23 mouse cellular contexts compared by ENCODE assay signal in genomic region chr2:70764734-70765133, GRCm38 (mm10).
DNase-seq lines count a peak whose midpoint lies in the region; ATAC-seq lines count a peak whose summit lies in the region.
"Had no signal": no experiment of that assay in that cellular context is flagged by ENCODE, and none has a peak within 500 bp of the region (broad histone marks: within the 10 kb centered on the region; RNA-seq: fewer than 3 reads in every experiment).

No protein-coding gene starts in this region.

- H3K4me1 ChIP-seq in lung, embryonic 16.5 days (replicated peaks; ENCODE audit: control insufficient read depth, insufficient read depth, low read length): no peaks in the 10 kb centered on the region
- no peaks in the 10 kb centered on the region for H3K4me1 ChIP-seq in midbrain, embryonic 10.5 days
- H3K4me1 ChIP-seq: embryonic facial prominence, embryonic 15.5 days; forebrain, embryonic 10.5 days; limb, embryonic 15.5 days; midbrain, embryonic 12.5 days had no signal

- no peaks in the 10 kb centered on the region for H3K27me3 ChIP-seq in lung, embryonic 16.5 days (ENCODE audit: control insufficient read depth, insufficient read depth, low read depth, low read length)
- H3K27me3 ChIP-seq in midbrain, embryonic 10.5 days (ENCODE audit: low read depth, poor library complexity, severe bottlenecking): no peaks in the 10 kb centered on the region
- H3K27me3 ChIP-seq: CH12.LX; embryonic facial prominence, embryonic 15.5 days; limb, embryonic 15.5 days; midbrain, embryonic 12.5 days; stomach, embryonic 15.5 days had no signal

- WGBS in lung, embryonic 16.5 days: 40% methylated on average over 7 of the region's 7 CpGs
- 90% methylated on average over 7 of the region's 7 CpGs for whole genome bisulfite sequencing in midbrain, embryonic 10.5 days

- H3K4me3 ChIP-seq in lung, embryonic 16.5 days (ENCODE audit: low read length): no peak overlapping the region
- H3K4me3 ChIP-seq in midbrain, embryonic 10.5 days: no peak overlapping the region
- H3K4me3 ChIP-seq: embryonic facial prominence, embryonic 15.5 days; forebrain, embryonic 10.5 days; limb, embryonic 15.5 days; midbrain, embryonic 12.5 days; stomach, embryonic 15.5 days had no signal

- no peak overlapping the region for H3K4me2 ChIP-seq in lung, embryonic 16.5 days (ENCODE audit: low read depth, low read length)
- H3K4me2 ChIP-seq: embryonic facial prominence, embryonic 15.5 days; heart, embryonic 11.5 days; limb, embryonic 15.5 days; midbrain, embryonic 12.5 days; stomach, embryonic 15.5 days had no signal

- H3K9ac ChIP-seq in lung, embryonic 16.5 days (ENCODE audit: low read length): no peak overlapping the region
- H3K9ac ChIP-seq: embryonic facial prominence, embryonic 15.5 days; limb, embryonic 15.5 days; midbrain, embryonic 12.5 days; stomach, embryonic 15.5 days had no signal

- no peak overlapping the region for H3K27ac ChIP-seq in lung, embryonic 16.5 days (ENCODE audit: low read length)
- H3K27ac ChIP-seq in midbrain, embryonic 10.5 days (replicated peaks): no peak overlapping the region
- H3K27ac ChIP-seq: embryonic facial prominence, embryonic 15.5 days; forebrain, embryonic 10.5 days; kidney, postnatal 0 days; limb, embryonic 15.5 days; macrophage; midbrain, embryonic 12.5 days; stomach, embryonic 15.5 days had no signal

- DNase-seq in adrenal gland, adult 2 months: peak; percentile 36
- DNase-seq in adrenal gland, postnatal 14 days: no peak
- peak; percentile 8 for DNase-seq in kidney, adult 11 months
- DNase-seq in kidney, postnatal 10 days: no peak
- no peak for DNase-seq in lung, postnatal 4 days
- DNase-seq in midbrain, embryonic 10.5 days (ENCODE audit: low spot score): no peak
- no peak for DNase-seq in layer of hippocampus, adult 9-11 months
- DNase-seq: cerebellum, postnatal 14 days; embryo, embryonic 11 days; gastrocnemius, postnatal 14 days; right cerebral cortex, postnatal 14 days; thymus, adult 2 months had no signal

- no peaks in the 10 kb centered on the region for H3K36me3 ChIP-seq in lung, embryonic 16.5 days (ENCODE audit: control insufficient read depth, insufficient read depth, low read length)
- H3K36me3 ChIP-seq in midbrain, embryonic 10.5 days: peaks cover 8% of the 10 kb centered on the region; the same call in 1 of the 2 replicates
- H3K36me3 ChIP-seq: embryonic facial prominence, embryonic 15.5 days; midbrain, embryonic 12.5 days; stomach, embryonic 15.5 days had no signal

- 0 out of 2 replicates have a peak, but pooled peaks have one; percentile 17 for ATAC-seq in lung, embryonic 16.5 days (ENCODE audit: low read depth)
- ATAC-seq: hindbrain, embryonic 16.5 days had no signal

- no peaks in the 10 kb centered on the region for H3K9me3 ChIP-seq in lung, embryonic 16.5 days (ENCODE audit: control insufficient read depth, low read length)
- no peaks in the 10 kb centered on the region for H3K9me3 ChIP-seq in midbrain, embryonic 10.5 days (replicated peaks)
- H3K9me3 ChIP-seq: embryonic facial prominence, embryonic 15.5 days; forebrain, embryonic 10.5 days; limb, embryonic 15.5 days; midbrain, embryonic 12.5 days; stomach, embryonic 15.5 days had no signal

Comparison
In these comparisons a context has a peak if more than half of its experiments do, and no peak if none do; other contexts are left out.
1. DNase-seq: peak in adrenal gland, adult 2 months (single experiment) and kidney, adult 11 months (single experiment); none in adrenal gland, postnatal 14 days (single experiment), kidney, postnatal 10 days (single experiment), lung, postnatal 4 days (0 of 2), midbrain, embryonic 10.5 days (single experiment) and layer of hippocampus, adult 9-11 months (single experiment).